Mouse (Mus musculus): ENCODE data around the gene Birc5. TPM values are rescaled to one million over a fixed set of nuclear protein-coding genes. Genes with fewer than 3 reads are reported as not detected.

The Birc5 gene
- polyA plus RNA-seq, 1 experiment from 2014 or later = 307 TPM

DNA sequence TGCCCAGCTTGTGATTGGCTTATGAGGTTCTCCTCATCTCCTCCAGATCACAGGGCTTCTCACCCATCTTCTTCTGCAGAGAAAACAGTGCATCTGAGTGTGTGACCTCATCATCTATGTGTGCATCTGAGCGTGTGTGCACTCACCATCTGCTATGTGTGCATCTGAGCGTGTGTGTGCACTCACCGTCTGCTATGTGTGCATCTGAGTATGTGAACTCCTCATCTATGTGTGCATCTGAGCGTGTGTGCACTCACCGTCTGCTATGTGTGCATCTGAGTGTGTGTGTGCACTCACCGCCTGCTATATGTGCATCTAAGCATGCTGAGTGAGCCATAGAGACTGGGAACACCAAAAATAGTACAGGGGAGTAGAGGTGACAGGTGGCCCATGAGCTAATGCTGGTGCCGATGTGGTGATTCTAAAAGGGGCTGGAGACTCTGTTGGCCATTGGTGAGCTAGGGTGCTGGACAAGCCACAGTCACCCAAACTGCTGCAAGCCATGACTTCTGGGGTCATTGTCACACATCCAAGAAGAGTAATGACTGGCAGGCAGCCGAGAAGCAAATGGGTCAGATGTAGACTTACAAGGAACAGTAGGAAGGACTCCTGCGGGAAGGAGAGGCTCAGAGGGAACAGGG lies 31.4 kb downstream of the Birc5 start:
- no peak for ATAC-seq (ENCODE audit: low FRiP score, low read depth)
- no peaks in the 10 kb centered on the region for H3K9me3 ChIP-seq
- no peak overlapping the region for H3K4me2 ChIP-seq (replicated peaks)
- no peaks in the 10 kb centered on the region for H3K36me3 ChIP-seq
- no peaks in the 10 kb centered on the region for H3K27me3 ChIP-seq
- WGBS = 87% methylated on average over 9 of the region's 9 CpGs
- H3K4me3 ChIP-seq = no peak overlapping the region
- no peak overlapping the region for H3K27ac ChIP-seq
- H3K9ac ChIP-seq = no peak overlapping the region
- peaks cover 49% of the 10 kb centered on the region for H3K4me1 ChIP-seq

DNA sequence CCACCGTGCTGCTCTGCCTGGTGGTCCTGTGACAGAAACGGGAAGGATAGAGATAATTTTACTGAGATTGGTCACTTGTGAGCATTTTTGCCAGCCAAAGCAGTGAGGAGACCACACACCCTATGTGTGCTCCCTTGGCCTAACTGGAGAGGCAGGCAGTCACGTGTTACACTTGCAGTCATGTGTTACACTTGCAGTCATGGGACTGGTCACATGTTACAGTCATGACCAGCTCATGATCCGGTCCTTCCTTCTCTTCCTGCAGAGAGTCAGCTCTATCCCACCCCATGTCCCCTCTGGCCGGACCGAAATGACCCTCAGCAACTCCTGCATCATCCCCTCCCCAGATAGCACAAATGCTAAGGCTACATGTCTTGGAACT lies 31.9 kb downstream of the Birc5 start:
- Histone ChIP-seq H3K4me1 (peaks cover 49% of the 10 kb centered on the region), H3K27ac (no peak overlapping the region), H3K9me3 (no peaks in the 10 kb centered on the region), H3K9ac (no peak overlapping the region), H3K4me3 (no peak overlapping the region), H3K27me3 (no peaks in the 10 kb centered on the region), H3K4me2 (replicated peaks) (no peak overlapping the region), H3K36me3 (no peaks in the 10 kb centered on the region)
- WGBS = 88% methylated on average over 6 of the region's 6 CpGs
- no peak for ATAC-seq (ENCODE audit: low FRiP score, low read depth)

DNA sequence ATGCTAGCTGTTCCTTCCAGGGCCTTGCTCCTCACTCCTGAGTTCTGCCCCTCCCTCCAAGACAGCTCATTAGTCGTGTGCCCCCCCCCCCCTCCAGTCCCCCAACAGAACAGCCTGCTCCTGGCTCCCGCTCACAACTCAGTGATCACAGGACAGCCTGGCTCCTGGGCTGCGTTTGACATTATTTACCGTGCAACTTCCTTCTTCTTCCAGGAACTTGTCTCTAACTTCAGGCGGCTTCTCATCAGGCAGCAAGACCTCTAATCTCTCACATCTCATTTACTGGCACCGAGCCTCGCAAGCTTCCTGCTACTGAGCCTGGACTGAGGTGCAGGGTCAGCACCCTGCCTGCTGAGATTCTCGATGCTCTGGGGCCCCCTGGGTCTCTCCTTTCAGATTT lies 32.7 kb downstream of the Birc5 start:
- H3K4me1 ChIP-seq = peaks cover 49% of the 10 kb centered on the region
- no peaks in the 10 kb centered on the region for H3K36me3 ChIP-seq
- no peaks in the 10 kb centered on the region for H3K9me3 ChIP-seq
- no peak for ATAC-seq (ENCODE audit: low FRiP score, low read depth)
- no peak overlapping the region for H3K4me3 ChIP-seq
- H3K9ac ChIP-seq = 0 out of 2 replicates have a peak overlapping the region, but pooled peaks have one; percentile 19
- H3K27me3 ChIP-seq = no peaks in the 10 kb centered on the region
- H3K27ac ChIP-seq = no peak overlapping the region
- 14% methylated on average over 8 of the region's 8 CpGs for WGBS
- no peak overlapping the region for H3K4me2 ChIP-seq (replicated peaks)

- ATAC-seq (ENCODE audit: low FRiP score, low read depth) = no peak
- Histone ChIP-seq H3K27ac (no peak overlapping the region), H3K9me3 (no peaks in the 10 kb centered on the region), H3K4me3 (no peak overlapping the region), H3K4me1 (peaks cover 49% of the 10 kb centered on the region), H3K36me3 (no peaks in the 10 kb centered on the region), H3K4me2 (replicated peaks) (no peak overlapping the region), H3K27me3 (no peaks in the 10 kb centered on the region), H3K9ac (0 out of 2 replicates have a peak overlapping the region, but pooled peaks have one; percentile 19)
- WGBS = 90% methylated on average over 1 of the region's 1 CpGs
Observed at GRCm38 (mm10) chr11:117882208-117882607, 33.2 kb downstream of the Birc5 start.

DNA sequence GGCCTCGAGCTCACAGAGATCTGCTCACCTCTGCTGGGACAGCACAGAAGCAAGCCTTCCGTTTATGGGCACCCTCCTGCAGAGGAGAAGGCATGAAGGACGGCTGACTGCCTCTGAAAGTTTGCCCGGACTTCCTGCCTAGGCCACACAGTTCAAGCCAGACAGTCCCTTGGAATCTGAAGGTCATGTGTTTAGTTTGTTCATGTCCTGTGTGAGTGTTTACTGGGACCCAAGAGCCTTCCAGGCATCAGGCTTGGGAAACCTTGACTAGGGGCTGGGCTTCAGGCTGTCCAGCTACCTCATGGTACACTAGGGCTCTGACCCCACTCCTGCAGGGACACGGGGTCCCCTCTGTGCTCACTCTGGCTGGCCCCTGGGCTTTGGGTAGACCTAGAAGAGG lies 36.9 kb downstream of the Birc5 start:
- Histone ChIP-seq H3K9ac (no peak overlapping the region), H3K4me3 (no peak overlapping the region), H3K4me2 (replicated peaks) (no peak overlapping the region), H3K4me1 (peaks cover 59% of the 10 kb centered on the region), H3K27ac (no peak overlapping the region), H3K9me3 (no peaks in the 10 kb centered on the region), H3K27me3 (peaks cover 8% of the 10 kb centered on the region; the same call in 1 of the 2 replicates), H3K36me3 (no peaks in the 10 kb centered on the region)
- 38% methylated on average over 5 of the region's 5 CpGs for WGBS
- ATAC-seq (ENCODE audit: low FRiP score, low read depth) = no peak

DNA sequence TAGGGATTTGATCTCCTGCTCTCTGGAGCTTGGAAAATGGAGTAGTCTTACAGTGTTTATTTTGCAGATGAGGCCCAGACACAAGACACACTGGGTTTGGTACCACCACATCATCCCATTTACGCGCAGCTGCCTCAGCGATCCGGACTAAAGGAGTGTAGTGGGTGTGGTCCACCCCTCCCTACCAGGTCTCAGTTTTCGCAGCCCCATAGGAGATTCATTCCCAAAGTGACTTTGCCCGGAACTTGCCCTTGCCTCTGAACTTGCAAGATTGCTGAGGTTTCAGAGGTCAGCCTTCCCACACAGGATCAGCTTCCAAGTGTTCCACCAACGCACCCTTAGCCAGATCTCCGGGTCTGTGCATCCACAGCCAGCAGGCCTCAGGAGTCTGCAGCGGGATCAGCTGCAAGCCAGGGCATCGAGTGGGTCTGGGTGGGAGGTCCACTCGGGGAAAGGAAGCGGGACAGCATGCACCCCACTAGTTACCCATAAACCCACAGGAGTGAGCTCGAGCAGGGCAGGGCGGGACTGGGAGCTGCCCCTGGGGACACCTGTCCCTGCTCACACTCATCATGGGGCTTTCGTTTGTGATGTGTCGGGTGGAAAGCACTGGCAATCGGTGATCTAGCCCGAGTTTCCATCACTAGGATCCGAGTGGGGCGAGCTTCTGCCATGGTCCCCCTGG lies 39.3 kb downstream of the Birc5 start:
- peak overlapping the region; percentile 60 for H3K9ac ChIP-seq
- no peak for ATAC-seq (ENCODE audit: low FRiP score, low read depth)
- peaks cover 52% of the 10 kb centered on the region for H3K4me1 ChIP-seq
- H3K36me3 ChIP-seq = no peaks in the 10 kb centered on the region
- H3K4me2 ChIP-seq (replicated peaks) = peak overlapping the region; percentile 71
- H3K4me3 ChIP-seq = peak overlapping the region; percentile 39
- H3K9me3 ChIP-seq = no peaks in the 10 kb centered on the region
- no peak overlapping the region; the same call in 1 of the 2 replicates for H3K27ac ChIP-seq
- WGBS = 9% methylated on average over 20 of the region's 20 CpGs
- peaks cover 15% of the 10 kb centered on the region; the same call in 1 of the 2 replicates for H3K27me3 ChIP-seq

GRCm38 (mm10) chr11:117888853-117889822 lies 40.1 kb downstream of the Birc5 start:
- H3K9ac ChIP-seq = peak overlapping the region; percentile 60
- H3K27me3 ChIP-seq = peaks cover 15% of the 10 kb centered on the region; the same call in 1 of the 2 replicates
- no peaks in the 10 kb centered on the region for H3K36me3 ChIP-seq
- peaks cover 43% of the 10 kb centered on the region for H3K4me1 ChIP-seq
- no peaks in the 10 kb centered on the region for H3K9me3 ChIP-seq
- WGBS = 1% methylated on average over 32 of the region's 33 CpGs
- peak; percentile 75 for ATAC-seq (ENCODE audit: low FRiP score, low read depth)
- H3K27ac ChIP-seq = peak overlapping the region; percentile 79
- H3K4me2 ChIP-seq (replicated peaks) = peak overlapping the region; percentile 71
- peak overlapping the region; percentile 39 for H3K4me3 ChIP-seq

- H3K27me3 ChIP-seq = peaks cover 15% of the 10 kb centered on the region; the same call in 1 of the 2 replicates
- H3K9me3 ChIP-seq = no peaks in the 10 kb centered on the region
- no peak for ATAC-seq (ENCODE audit: low FRiP score, low read depth)
- peak overlapping the region; percentile 39 for H3K4me3 ChIP-seq
- peak overlapping the region; percentile 79 for H3K27ac ChIP-seq
- H3K4me2 ChIP-seq (replicated peaks) = peak overlapping the region; percentile 71
- peak overlapping the region; percentile 52 for H3K9ac ChIP-seq
- no peaks in the 10 kb centered on the region for H3K36me3 ChIP-seq
- H3K4me1 ChIP-seq = peaks cover 37% of the 10 kb centered on the region
- WGBS = 6% methylated on average over 11 of the region's 11 CpGs
Observed at GRCm38 (mm10) chr11:117889887-117890340, 40.9 kb downstream of the Birc5 start.

- no peak for ATAC-seq (ENCODE audit: low FRiP score, low read depth)
- Histone ChIP-seq H3K36me3 (no peaks in the 10 kb centered on the region), H3K4me2 (replicated peaks) (peak overlapping the region; percentile 71), H3K9ac (peak overlapping the region; percentile 31; the same call in 1 of the 2 replicates), H3K4me1 (peaks cover 37% of the 10 kb centered on the region), H3K27me3 (peaks cover 15% of the 10 kb centered on the region; the same call in 1 of the 2 replicates), H3K4me3 (peak overlapping the region; percentile 39; the same call in 1 of the 2 replicates), H3K27ac (peak overlapping the region; percentile 79; the same call in 1 of the 2 replicates), H3K9me3 (no peaks in the 10 kb centered on the region)
- 18% methylated on average over 13 of the region's 13 CpGs for WGBS
Observed at GRCm38 (mm10) chr11:117890519-117891282, 41.6 kb downstream of the Birc5 start.

- H3K27ac ChIP-seq = no peak overlapping the region
- 92% methylated on average over 19 of the region's 19 CpGs for WGBS
- no peaks in the 10 kb centered on the region for H3K36me3 ChIP-seq
- no peak overlapping the region for H3K9ac ChIP-seq
- H3K4me2 ChIP-seq (replicated peaks) = no peak overlapping the region
- H3K27me3 ChIP-seq = peaks cover 15% of the 10 kb centered on the region; the same call in 1 of the 2 replicates
- no peaks in the 10 kb centered on the region for H3K9me3 ChIP-seq
- ATAC-seq (ENCODE audit: low FRiP score, low read depth) = no peak
- peaks cover 37% of the 10 kb centered on the region for H3K4me1 ChIP-seq
- H3K4me3 ChIP-seq = no peak overlapping the region
Observed at GRCm38 (mm10) chr11:117891581-117892175, 42.6 kb downstream of the Birc5 start.

- H3K36me3 ChIP-seq = no peaks in the 10 kb centered on the region
- peaks cover 37% of the 10 kb centered on the region for H3K4me1 ChIP-seq
- no peak overlapping the region for H3K4me3 ChIP-seq
- H3K27me3 ChIP-seq = peaks cover 15% of the 10 kb centered on the region; the same call in 1 of the 2 replicates
- H3K9ac ChIP-seq = no peak overlapping the region
- H3K27ac ChIP-seq = no peak overlapping the region
- ATAC-seq (ENCODE audit: low FRiP score, low read depth) = no peak
- H3K9me3 ChIP-seq = no peaks in the 10 kb centered on the region
- H3K4me2 ChIP-seq (replicated peaks) = no peak overlapping the region
- WGBS = 33% methylated on average over 6 of the region's 6 CpGs
Observed at GRCm38 (mm10) chr11:117892199-117892598, 43.1 kb downstream of the Birc5 start.

Measured in limb, embryonic 13.5 days (tissue).